Mouse (Mus musculus) neural tube, embryonic 13.5 days (tissue): ENCODE results near the gene Ak2. TPM values are rescaled to one million over a fixed set of nuclear protein-coding genes. Genes with fewer than 3 reads are reported as not detected.

ENCODE experiments used
- ATAC-seq: fragments of 200-750 bp; cut with Nextera tagmentation; 2 replicates; pipeline ENCODE4 v1.8.0; 2017; ENCODE audit warnings: low read depth, mild to moderate bottlenecking, moderate TSS enrichment, moderate library complexity
- H3K27ac ChIP-seq: fragments of 300-500 bp; sonication (generic); replicated peaks from 2 replicates; pipeline ENCODE4 v1.5.1; 2015; ENCODE audit warnings: moderate library complexity, mild to moderate bottlenecking, inconsistent platforms
- H3K27me3 ChIP-seq: fragments of 300-500 bp; sonication (generic); 2 replicates; pipeline ENCODE4 v1.6.1; 2015; ENCODE audit warnings: mild to moderate bottlenecking, inconsistent platforms
- H3K36me3 ChIP-seq: fragments of 300-500 bp; sonication (generic); 2 replicates; pipeline ENCODE4 v1.6.1; 2015; ENCODE audit warnings: mild to moderate bottlenecking, inconsistent platforms
- H3K4me1 ChIP-seq: fragments of 300-500 bp; sonication (generic); replicated peaks from 2 replicates; pipeline ENCODE4 v1.6.1; 2015; ENCODE audit warnings: inconsistent platforms
- H3K4me2 ChIP-seq: fragments of 300-500 bp; sonication (generic); 2 replicates; pipeline ENCODE4 v1.6.1; 2015; ENCODE audit warnings: inconsistent platforms, mild to moderate bottlenecking, moderate library complexity
- H3K4me3 ChIP-seq: fragments of 300-500 bp; sonication (generic); 2 replicates; pipeline ENCODE4 v1.5.1; 2015; ENCODE audit warnings: mild to moderate bottlenecking, inconsistent platforms
- H3K9ac ChIP-seq: fragments of 300-500 bp; sonication (generic); 2 replicates; pipeline ENCODE4 v1.6.1; 2015; ENCODE audit warnings: moderate library complexity, mild to moderate bottlenecking, inconsistent platforms
- H3K9me3 ChIP-seq: fragments of 300-500 bp; sonication (generic); 2 replicates; pipeline ENCODE4 v1.6.1; 2016; ENCODE audit warnings: inconsistent platforms
- WGBS: fragments of 180-500 bp; shearing (Covaris S2); methylation state at CpG from one replicate; pipeline ENCODE4 v1.1.7; 2015; 5-methylcytosine and 5-hydroxymethylcytosine counted together
- polyA plus RNA-seq: library from polyadenylated mRNA; unstranded; fragments of >200 nt; fragmentation: Nextera tagmentation; extraction: Ambion mirVana; gene quantifications from 2 replicates; pipeline ENCODE4 v1.2.1, GENCODE M21; 2015

Gene Ak2
- polyA plus RNA-seq, 1 experiment from 2014 or later: 89.3 TPM

DNA sequence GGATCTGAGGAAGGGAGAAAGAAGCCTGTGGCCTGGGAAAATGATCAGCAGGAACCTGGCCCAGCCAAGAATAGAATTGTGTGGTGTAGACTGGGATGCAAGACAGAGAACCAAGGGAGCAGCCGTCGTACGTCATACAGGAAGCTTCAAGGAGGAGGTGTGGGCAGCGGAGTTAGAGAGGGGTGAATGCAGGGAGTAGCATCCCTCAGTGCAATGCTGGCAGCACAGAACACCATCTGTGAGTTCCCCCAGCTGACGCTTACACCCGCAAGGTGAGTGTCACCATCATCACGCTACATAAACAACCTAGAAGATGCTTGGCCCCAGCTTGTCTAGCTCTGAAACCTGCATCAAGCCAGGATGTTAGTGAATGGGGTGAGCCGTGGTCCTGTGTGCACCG is 28.0 kb downstream of the Ak2 start:
- Histone ChIP-seq H3K9me3 (no peaks in the 10 kb centered on the region), H3K4me3 (no peak overlapping the region), H3K4me2 (no peak overlapping the region), H3K9ac (no peak overlapping the region), H3K27me3 (no peaks in the 10 kb centered on the region), H3K4me1 (peaks cover 26% of the 10 kb centered on the region), H3K27ac (peak overlapping the region; percentile 71), H3K36me3 (no peaks in the 10 kb centered on the region)
- ATAC-seq: no peak
- WGBS: 71% methylated on average over 9 of the region's 9 CpGs

DNA sequence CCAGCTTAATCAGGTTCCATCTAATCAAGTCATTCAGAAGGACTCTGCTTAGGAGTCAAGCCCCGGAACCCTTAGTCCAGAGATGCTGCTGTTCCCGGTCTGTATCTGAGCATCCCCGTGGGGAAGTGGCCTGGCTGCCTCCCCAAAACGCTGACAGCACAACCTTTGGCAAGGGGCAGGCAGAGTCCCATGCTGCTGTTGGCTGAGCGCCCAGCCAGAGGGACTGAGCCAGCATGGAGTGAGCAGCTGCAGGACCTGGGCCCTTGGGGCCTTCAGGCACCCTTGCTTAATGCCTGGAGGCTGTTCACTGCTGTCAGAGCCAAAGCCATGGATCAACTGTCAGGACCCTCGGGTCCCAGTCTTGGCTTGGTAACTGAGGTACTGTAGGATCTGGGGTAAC is 28.7 kb downstream of the Ak2 start:
- no peaks in the 10 kb centered on the region for H3K9me3 ChIP-seq
- peak; percentile 85 for ATAC-seq
- H3K27me3 ChIP-seq: no peaks in the 10 kb centered on the region
- H3K4me1 ChIP-seq: peaks cover 30% of the 10 kb centered on the region
- WGBS: 45% methylated on average over 6 of the region's 6 CpGs
- H3K27ac ChIP-seq: peak overlapping the region; percentile 71
- no peaks in the 10 kb centered on the region for H3K36me3 ChIP-seq
- H3K4me2 ChIP-seq: no peak overlapping the region
- H3K9ac ChIP-seq: no peak overlapping the region
- H3K4me3 ChIP-seq: no peak overlapping the region

DNA sequence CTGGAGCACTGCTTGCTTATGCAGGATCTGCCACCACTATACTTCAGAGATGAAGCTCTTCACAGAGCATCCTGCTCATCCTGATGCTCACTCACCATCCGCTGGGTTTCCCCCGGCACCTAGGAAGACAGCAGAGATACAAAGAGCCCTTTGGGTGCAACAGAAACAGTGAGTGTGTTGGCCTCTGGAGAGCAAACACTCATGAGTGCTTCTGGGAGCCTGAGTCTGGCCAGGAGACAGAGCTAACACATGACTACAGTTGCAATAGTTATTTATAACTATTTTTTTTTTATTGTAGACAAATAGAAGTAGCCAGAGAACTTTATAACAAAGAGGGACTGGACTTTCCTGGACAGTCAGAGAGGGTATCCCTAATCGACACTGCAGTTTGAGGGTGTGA is 29.7 kb downstream of the Ak2 start:
- ATAC-seq: no peak
- no peaks in the 10 kb centered on the region for H3K9me3 ChIP-seq

DNA sequence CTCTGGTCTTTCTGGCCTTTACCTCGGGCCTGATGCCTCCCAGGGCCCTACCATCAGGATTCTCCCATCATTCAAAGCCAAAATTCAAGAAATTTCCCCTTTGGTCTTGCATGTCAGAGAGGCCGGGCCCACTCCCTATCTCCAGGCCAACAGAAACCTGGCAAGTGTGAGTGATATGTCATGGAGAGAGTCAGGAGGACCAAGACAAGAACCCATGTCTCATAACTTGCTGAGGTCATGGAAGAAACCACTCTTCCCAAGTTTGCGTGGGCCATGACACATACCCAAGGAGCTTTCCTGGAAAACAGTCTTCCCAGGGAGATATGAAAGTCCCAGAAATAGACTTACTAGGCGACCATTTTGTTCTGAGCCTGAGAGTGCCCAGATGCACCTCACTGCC is 30.1 kb downstream of the Ak2 start:
- Histone ChIP-seq H3K27ac (no peak overlapping the region), H3K36me3 (no peaks in the 10 kb centered on the region), H3K4me1 (peaks cover 30% of the 10 kb centered on the region), H3K27me3 (no peaks in the 10 kb centered on the region), H3K9ac (no peak overlapping the region), H3K9me3 (no peaks in the 10 kb centered on the region), H3K4me2 (no peak overlapping the region), H3K4me3 (no peak overlapping the region)
- WGBS: 87% methylated on average over 4 of the region's 4 CpGs
- no peak for ATAC-seq

More for the DNA sequence above, 29.7 kb downstream of the Ak2 start:
- no peak overlapping the region for H3K4me3 ChIP-seq
- WGBS: 77% methylated on average over 3 of the region's 3 CpGs
- peak overlapping the region; percentile 71; the same call in 1 of the 2 replicates for H3K27ac ChIP-seq
- no peaks in the 10 kb centered on the region for H3K36me3 ChIP-seq
- no peak overlapping the region for H3K9ac ChIP-seq
- H3K27me3 ChIP-seq: no peaks in the 10 kb centered on the region
- H3K4me1 ChIP-seq: peaks cover 30% of the 10 kb centered on the region
- no peak overlapping the region for H3K4me2 ChIP-seq

DNA sequence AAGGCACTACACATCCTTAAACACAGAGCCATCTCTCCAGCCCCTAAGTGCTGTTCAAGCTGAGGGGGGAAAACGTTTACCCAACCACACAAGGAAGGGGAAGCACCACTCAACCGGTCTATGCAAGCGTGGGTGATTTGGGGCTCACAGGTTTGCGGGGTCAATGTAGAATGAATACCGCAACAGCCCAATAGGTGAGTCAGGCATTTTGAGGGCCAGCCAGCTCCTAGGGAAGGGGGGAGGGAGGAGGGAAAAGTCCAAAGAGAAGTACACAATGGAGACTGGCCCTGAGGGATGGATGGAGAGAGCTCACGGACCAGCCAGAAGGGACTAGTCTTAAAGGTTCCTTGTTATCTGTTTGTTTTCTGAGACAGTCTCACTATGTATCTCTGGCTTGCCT is 32.1 kb downstream of the Ak2 start:
- no peak overlapping the region for H3K27ac ChIP-seq
- H3K4me2 ChIP-seq: no peak overlapping the region
- H3K9ac ChIP-seq: no peak overlapping the region
- no peaks in the 10 kb centered on the region for H3K36me3 ChIP-seq
- peaks cover 30% of the 10 kb centered on the region for H3K4me1 ChIP-seq
- ATAC-seq: no peak
- H3K27me3 ChIP-seq: no peaks in the 10 kb centered on the region
- no peak overlapping the region for H3K4me3 ChIP-seq
- H3K9me3 ChIP-seq: no peaks in the 10 kb centered on the region
- WGBS: 81% methylated on average over 6 of the region's 6 CpGs

DNA sequence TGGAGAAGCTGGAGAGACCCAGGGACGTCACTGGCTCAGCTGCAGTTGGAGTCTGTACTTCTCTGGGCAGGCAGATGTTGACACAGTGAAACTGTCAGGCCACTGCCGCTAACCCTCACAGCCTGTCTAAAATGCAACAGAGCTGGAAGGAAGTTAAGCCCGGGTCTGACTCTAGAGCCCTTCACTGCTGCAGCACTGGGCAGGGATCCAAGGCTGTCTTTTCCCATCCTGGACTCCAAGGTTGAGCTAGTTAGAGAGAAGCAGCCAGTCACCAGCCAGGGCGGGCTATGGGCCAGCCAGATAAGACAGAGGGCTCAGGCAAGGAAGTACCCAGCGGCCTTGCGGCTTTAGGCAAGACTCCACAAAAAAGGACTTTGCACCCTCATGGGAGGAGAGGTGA is 33.0 kb downstream of the Ak2 start:
- Histone ChIP-seq H3K4me2 (no peak overlapping the region), H3K4me1 (peaks cover 24% of the 10 kb centered on the region), H3K36me3 (no peaks in the 10 kb centered on the region), H3K9ac (no peak overlapping the region), H3K9me3 (no peaks in the 10 kb centered on the region), H3K4me3 (no peak overlapping the region), H3K27me3 (no peaks in the 10 kb centered on the region), H3K27ac (no peak overlapping the region)
- ATAC-seq: no peak
- 76% methylated on average over 6 of the region's 6 CpGs for WGBS

DNA sequence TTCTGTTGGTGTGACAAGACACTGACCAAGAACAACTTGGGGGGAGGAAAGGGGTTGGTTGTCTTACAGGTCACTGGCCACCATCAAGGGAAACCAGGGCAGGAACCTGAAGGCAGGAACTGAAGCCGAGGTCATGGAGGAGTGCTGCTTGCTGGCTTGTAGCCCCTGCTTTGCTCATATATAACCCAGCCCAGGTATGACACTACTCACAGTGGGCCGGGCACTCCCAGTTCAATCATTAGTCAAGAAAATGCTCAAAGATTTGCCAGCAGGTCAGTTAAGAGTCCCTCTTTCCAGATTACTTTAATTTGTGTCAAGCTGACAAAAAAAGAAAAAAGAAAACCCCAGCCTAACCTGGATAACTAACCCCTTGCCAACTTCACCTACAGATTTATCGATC is 33.9 kb downstream of the Ak2 start:
- WGBS: 93% methylated on average over 3 of the region's 3 CpGs

DNA sequence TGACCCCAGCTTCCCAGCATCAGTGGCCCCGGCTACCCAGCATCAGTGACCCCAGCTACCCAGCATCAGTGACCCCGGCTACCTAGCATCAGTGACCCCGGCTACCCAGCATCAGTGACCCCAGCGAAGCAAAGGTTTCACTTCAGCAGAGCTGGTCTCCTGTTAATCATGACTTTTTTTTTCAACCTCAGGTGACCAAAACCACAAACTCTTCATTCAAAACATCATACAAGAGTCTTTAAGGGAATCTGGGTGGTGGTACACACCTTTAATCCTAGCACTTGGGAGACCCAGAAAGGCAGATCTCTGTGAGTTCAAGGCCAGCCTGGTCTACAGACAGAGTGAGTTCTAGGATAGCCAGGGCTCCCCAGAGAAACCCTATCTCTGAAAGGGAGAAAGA is 39.0 kb downstream of the Ak2 start:
- Histone ChIP-seq H3K9ac (no peak overlapping the region), H3K9me3 (no peaks in the 10 kb centered on the region), H3K4me1 (peaks cover 16% of the 10 kb centered on the region), H3K27me3 (no peaks in the 10 kb centered on the region), H3K4me2 (no peak overlapping the region), H3K36me3 (no peaks in the 10 kb centered on the region), H3K27ac (no peak overlapping the region), H3K4me3 (no peak overlapping the region)
- ATAC-seq: no peak
- 89% methylated on average over 4 of the region's 4 CpGs for WGBS

More for the DNA sequence above, 33.9 kb downstream of the Ak2 start:
- no peak overlapping the region for H3K27ac ChIP-seq
- H3K4me3 ChIP-seq: no peak overlapping the region
- H3K9me3 ChIP-seq: no peaks in the 10 kb centered on the region
- no peaks in the 10 kb centered on the region for H3K36me3 ChIP-seq
- peaks cover 15% of the 10 kb centered on the region for H3K4me1 ChIP-seq
- no peak overlapping the region for H3K9ac ChIP-seq
- ATAC-seq: no peak
- no peak overlapping the region for H3K4me2 ChIP-seq
- no peaks in the 10 kb centered on the region for H3K27me3 ChIP-seq

DNA sequence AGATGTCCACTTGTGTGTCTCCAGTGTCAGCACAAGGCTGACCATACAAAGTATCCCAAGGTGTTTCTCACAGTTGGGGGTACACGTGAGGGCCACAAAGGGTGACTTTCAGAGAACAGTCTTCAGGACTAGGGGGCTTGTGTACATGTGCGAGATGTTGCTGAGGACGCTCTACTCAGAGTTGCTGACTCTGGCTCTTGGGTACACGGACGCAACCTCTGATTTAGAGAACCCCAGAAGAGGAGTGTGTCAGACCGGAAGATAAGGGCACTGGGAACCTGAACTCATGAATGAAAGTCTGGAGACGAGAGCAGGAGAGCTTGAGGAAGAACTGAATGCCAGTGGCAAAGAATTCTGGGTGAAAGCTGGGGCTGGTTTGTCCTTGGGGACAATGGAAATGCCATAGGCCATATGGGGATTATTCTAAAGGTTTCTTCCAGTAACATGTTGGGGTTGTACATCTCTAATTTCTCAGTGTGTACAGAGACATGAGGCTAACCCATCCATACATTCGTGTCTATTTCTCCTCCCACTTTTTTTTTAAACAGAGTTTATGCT is 39.7 kb downstream of the Ak2 start:
- no peak overlapping the region for H3K4me2 ChIP-seq
- no peak overlapping the region for H3K27ac ChIP-seq
- H3K4me1 ChIP-seq: peaks cover 21% of the 10 kb centered on the region
- no peaks in the 10 kb centered on the region for H3K9me3 ChIP-seq
- ATAC-seq: no peak
- H3K36me3 ChIP-seq: no peaks in the 10 kb centered on the region
- H3K27me3 ChIP-seq: no peaks in the 10 kb centered on the region
- H3K4me3 ChIP-seq: no peak overlapping the region
- no peak overlapping the region for H3K9ac ChIP-seq
- 81% methylated on average over 8 of the region's 8 CpGs for WGBS

DNA sequence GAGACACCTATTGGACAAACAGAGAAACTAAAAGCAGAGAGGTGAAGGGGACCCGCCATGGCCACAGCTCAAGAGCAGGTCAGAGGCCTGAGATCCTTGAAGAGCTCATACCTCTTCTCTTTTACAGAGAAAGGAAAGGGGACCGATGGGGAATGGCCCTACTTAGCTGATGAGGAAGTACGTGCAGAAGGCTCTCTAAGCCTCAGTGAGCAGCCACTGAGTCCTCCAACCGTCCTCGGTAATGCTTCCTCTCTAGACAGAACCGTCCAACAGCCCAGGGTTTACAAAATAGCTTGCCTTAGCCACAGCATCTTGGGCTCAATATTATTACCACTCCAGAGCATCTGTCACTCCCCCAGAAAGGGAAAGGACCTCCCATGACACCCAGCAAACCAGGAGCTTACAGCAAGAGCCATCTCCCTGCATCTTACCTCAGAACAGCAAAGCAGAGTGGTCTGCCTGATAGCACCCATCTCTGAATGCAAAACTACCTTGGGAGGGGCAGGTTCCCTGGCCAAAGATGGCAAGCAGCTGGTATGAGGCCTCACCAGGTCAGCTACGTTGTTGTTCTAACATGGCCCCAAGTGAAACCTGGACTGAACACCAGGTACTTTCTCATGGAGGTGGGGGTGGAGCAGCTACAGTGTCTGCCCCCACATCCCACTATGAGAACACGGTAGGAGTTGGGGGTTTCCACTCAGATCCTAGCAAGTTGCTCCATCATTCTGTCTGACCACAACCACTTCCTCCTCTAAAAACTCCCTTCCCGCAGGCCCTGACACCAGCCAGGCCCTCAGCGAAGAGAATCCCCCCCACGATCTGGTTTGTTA is 40.6 kb downstream of the Ak2 start:
- peaks cover 21% of the 10 kb centered on the region for H3K4me1 ChIP-seq

DNA sequence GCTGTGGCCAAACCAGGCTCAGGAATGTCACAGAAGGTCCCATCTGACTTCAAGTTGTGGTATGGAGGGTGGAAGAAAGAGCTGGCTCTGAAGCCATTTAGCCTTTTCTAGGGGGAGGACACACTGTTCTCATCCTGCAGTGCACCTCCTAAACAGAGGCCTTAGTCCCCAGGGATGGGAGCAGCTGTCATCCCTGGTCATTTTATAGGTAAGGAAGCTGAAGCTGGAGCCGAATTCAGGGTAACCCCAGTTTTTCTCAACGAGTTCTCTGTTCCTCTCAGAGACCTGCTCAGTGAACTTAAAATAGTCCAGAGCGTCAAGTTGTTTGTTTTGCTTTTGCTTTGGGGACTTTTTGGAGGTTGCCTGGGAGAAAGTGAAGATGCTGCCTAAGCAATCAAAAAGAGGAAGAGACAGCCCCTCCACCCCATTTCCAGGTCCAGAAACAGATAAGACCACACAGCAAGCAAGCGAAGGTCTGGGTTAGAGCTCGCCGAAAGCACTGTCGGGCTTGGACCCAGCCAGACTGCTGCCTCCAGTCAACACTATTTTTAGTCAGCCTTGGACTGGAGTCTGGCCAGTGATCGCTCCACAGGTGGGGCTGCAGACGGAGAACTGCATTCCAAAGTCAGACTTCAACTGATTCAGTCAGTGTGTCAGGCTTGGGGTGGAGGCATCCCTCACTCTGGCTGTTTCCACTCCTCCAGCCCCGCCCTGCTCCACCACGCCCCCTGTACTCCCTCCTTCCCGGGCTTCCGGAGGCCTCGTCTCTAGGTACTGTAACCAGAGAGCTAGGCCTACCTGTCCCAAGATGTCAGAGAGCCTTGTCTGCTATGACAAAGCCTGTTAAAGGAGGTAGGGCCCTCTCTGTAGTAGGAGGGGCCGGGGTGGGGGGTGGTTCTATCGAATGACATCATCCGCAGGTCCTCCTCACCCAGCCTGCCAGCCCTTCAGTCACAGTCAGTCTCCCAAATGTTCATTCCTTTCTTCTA is 41.5 kb downstream of the Ak2 start:
- WGBS: 30% methylated on average over 17 of the region's 17 CpGs
- peak; percentile 40; the same call in 1 of the 2 replicates for ATAC-seq

More for the DNA sequence above, 40.6 kb downstream of the Ak2 start:
- ATAC-seq: no peak
- H3K4me2 ChIP-seq: no peak overlapping the region
- 79% methylated on average over 11 of the region's 11 CpGs for WGBS
- no peak overlapping the region for H3K9ac ChIP-seq
- no peaks in the 10 kb centered on the region for H3K9me3 ChIP-seq
- no peaks in the 10 kb centered on the region for H3K27me3 ChIP-seq
- H3K4me3 ChIP-seq: no peak overlapping the region
- H3K36me3 ChIP-seq: no peaks in the 10 kb centered on the region
- H3K27ac ChIP-seq: no peak overlapping the region

DNA sequence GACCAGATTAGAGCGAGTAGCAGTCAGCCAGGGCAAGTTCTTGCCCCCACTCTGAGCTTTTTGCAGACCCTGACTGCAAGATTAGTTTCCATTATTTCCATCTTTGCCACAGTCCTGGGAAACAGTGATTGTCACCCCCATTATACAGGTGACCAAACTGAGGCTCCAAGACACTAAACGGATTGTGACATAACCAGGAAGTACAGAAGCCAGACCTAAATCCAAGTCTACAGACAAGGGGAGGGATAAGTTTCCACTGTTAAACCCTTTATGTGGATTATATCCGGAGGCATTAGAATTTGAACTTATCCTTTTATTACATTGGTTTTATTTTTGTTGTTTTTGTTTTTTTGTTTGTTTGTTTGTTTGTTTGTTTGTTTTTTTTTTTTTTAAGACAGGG is 42.5 kb downstream of the Ak2 start:
- WGBS: 93% methylated on average over 3 of the region's 3 CpGs
- Histone ChIP-seq H3K36me3 (no peaks in the 10 kb centered on the region), H3K4me2 (no peak overlapping the region), H3K9me3 (no peaks in the 10 kb centered on the region), H3K4me1 (peaks cover 21% of the 10 kb centered on the region), H3K27ac (no peak overlapping the region), H3K9ac (no peak overlapping the region), H3K27me3 (no peaks in the 10 kb centered on the region), H3K4me3 (no peak overlapping the region)
- no peak for ATAC-seq

More for the DNA sequence above, 41.5 kb downstream of the Ak2 start:
- Histone ChIP-seq H3K9ac (0 out of 2 replicates have a peak overlapping the region, but pooled peaks have one; percentile 12), H3K9me3 (no peaks in the 10 kb centered on the region), H3K4me3 (no peak overlapping the region), H3K27ac (no peak overlapping the region), H3K4me1 (peaks cover 21% of the 10 kb centered on the region), H3K4me2 (no peak overlapping the region; the same call in 1 of the 2 replicates), H3K36me3 (no peaks in the 10 kb centered on the region), H3K27me3 (no peaks in the 10 kb centered on the region)
